8 mouse cellular contexts compared by ENCODE assay signal in genomic region chr10:94072261-94072915, GRCm38 (mm10). TPM values are rescaled to one million over a fixed set of nuclear protein-coding genes. Genes with fewer than 3 reads are reported as not detected.
DNase-seq lines count a peak whose midpoint lies in the region; ATAC-seq and TF ChIP-seq lines count a peak whose summit lies in the region.

No protein-coding gene starts in this region.

- ATAC-seq in embryonic facial prominence, embryonic 11.5 days (replicated peaks; ENCODE audit: insufficient number of reproducible peaks, low FRiP score, low TSS enrichment, low read depth): 0 out of 2 replicates have a peak, but pooled peaks have one; percentile 44
- ATAC-seq in limb, embryonic 14.5 days (ENCODE audit: low FRiP score, low read depth): peak; percentile 44; the same call in 1 of the 2 replicates

- H3K27me3 ChIP-seq in embryonic facial prominence, embryonic 11.5 days (ENCODE audit: control insufficient read depth, insufficient read depth, low read length): no peaks in the 10 kb centered on the region
- H3K27me3 ChIP-seq in limb, embryonic 14.5 days (ENCODE audit: control insufficient read depth, insufficient read depth, low read length): no peaks in the 10 kb centered on the region

- no peak overlapping the region for H3K4me3 ChIP-seq in embryonic facial prominence, embryonic 11.5 days (ENCODE audit: low read depth, low read length)
- no peak overlapping the region for H3K4me3 ChIP-seq in limb, embryonic 14.5 days (replicated peaks; ENCODE audit: low read length)

- H3K4me1 ChIP-seq in embryonic facial prominence, embryonic 11.5 days (ENCODE audit: control insufficient read depth, insufficient read depth, low read length): peaks cover 2% of the 10 kb centered on the region; the same call in 1 of the 2 replicates
- peaks cover 18% of the 10 kb centered on the region for H3K4me1 ChIP-seq in limb, embryonic 14.5 days (ENCODE audit: control insufficient read depth, insufficient read depth, low read length)

- TF ChIP-seq POLR2A in limb, embryonic 14.5 days (IDR thresholded peaks at IDR 0.05; ENCODE audit: borderline replicate concordance, extremely low read depth, insufficient read depth, insufficient read length): no peak

- no peak overlapping the region for H3K4me2 ChIP-seq in embryonic facial prominence, embryonic 11.5 days (ENCODE audit: low read depth, low read length)
- no peak overlapping the region for H3K4me2 ChIP-seq in limb, embryonic 14.5 days (replicated peaks; ENCODE audit: low read depth, low read length, severe bottlenecking)

- WGBS in embryonic facial prominence, embryonic 11.5 days: 47% methylated on average over 10 of the region's 10 CpGs
- 29% methylated on average over 10 of the region's 10 CpGs for WGBS in limb, embryonic 14.5 days

- no peaks in the 10 kb centered on the region for H3K9me3 ChIP-seq in embryonic facial prominence, embryonic 11.5 days (replicated peaks; ENCODE audit: control insufficient read depth, low read length)
- no peaks in the 10 kb centered on the region for H3K9me3 ChIP-seq in limb, embryonic 14.5 days (ENCODE audit: control insufficient read depth, low read length)

- DNase-seq in urinary bladder, postnatal 14 days (ENCODE audit: low spot score): peak; percentile 49
- DNase-seq in urinary bladder, adult 2 months (ENCODE audit: low spot score): no peak
- peak; percentile 62 for DNase-seq in embryonic facial prominence, embryonic 11.5 days (ENCODE audit: low spot score)
- peak; percentile 20 for DNase-seq in heart, postnatal 25 days (ENCODE audit: low spot score)
- peak; percentile 62 for DNase-seq in limb, embryonic 14.5 days (ENCODE audit: low spot score)
- DNase-seq in ovary, postnatal 14 days (ENCODE audit: low spot score): peak; percentile 37
- DNase-seq in left cerebral cortex, adult 11 months (ENCODE audit: low spot score): no peak
- DNase-seq in layer of hippocampus, adult 8-10 months (ENCODE audit: low spot score in 2 of 2): no peak

- H3K27ac ChIP-seq in embryonic facial prominence, embryonic 11.5 days (replicated peaks; ENCODE audit: low read depth, low read length): peak overlapping the region; percentile 16; the same call in 1 of the 2 replicates
- no peak overlapping the region; the same call in none of the 2 replicates for H3K27ac ChIP-seq in limb, embryonic 14.5 days (replicated peaks; ENCODE audit: low read depth, low read length)

- intact Hi-C loops in heart, postnatal 25 days (cut with DNase I): no loop called here

- H3K36me3 ChIP-seq in embryonic facial prominence, embryonic 11.5 days (replicated peaks; ENCODE audit: control insufficient read depth, insufficient read depth, low read depth, low read length): no peaks in the 10 kb centered on the region; the same call in 1 of the 2 replicates
- H3K36me3 ChIP-seq in limb, embryonic 14.5 days (ENCODE audit: control insufficient read depth, insufficient read depth, low read length): no peaks in the 10 kb centered on the region

- no peak overlapping the region for H3K9ac ChIP-seq in embryonic facial prominence, embryonic 11.5 days (replicated peaks; ENCODE audit: low read length)
- no peak overlapping the region for H3K9ac ChIP-seq in limb, embryonic 14.5 days (ENCODE audit: low read depth, low read length, severe bottlenecking)

RNA-seq across cellular contexts. Expression of gene Fgd6, which starts 36.6 kb away (rescaled TPM):
- polyA plus RNA-seq in urinary bladder, adult 2 months (2012; rRNA removed): 1.9 and 2.7 TPM in 2 replicates
- polyA plus RNA-seq in embryonic facial prominence, embryonic 11.5 days (2014; fragmentation: Nextera tagmentation; extraction: Ambion mirVana): 4.4 TPM in 2 replicates
- 1 to 10 TPM; 5.6 to 6.3 TPM for total RNA-seq in heart, postnatal 25 days (2021)
- 5.5 and 5.9 TPM in 2 replicates for polyA plus RNA-seq in limb, embryonic 14.5 days (2012; rRNA removed)
- 3.2 TPM in 2 replicates for polyA plus RNA-seq in limb, embryonic 14.5 days (2014; fragmentation: Nextera tagmentation; extraction: Ambion mirVana)
- total RNA-seq in layer of hippocampus, adult 8-10 months (2022): 10 to 100 TPM in 2 of 4 experiments, 1 to 10 TPM in 2; 7.7 to 12.2 (median 10.2) TPM

RNA-seq across cellular contexts. Expression of gene Vezt, which starts 36.8 kb away (rescaled TPM):
- 16.5 and 19.1 TPM in 2 replicates for polyA plus RNA-seq in urinary bladder, adult 2 months (2012; rRNA removed)
- polyA plus RNA-seq in embryonic facial prominence, embryonic 11.5 days (2014; fragmentation: Nextera tagmentation; extraction: Ambion mirVana): 32.9 and 39.0 TPM in 2 replicates
- 10 to 100 TPM; 38.1 to 40.4 TPM for total RNA-seq in heart, postnatal 25 days (2021)
- 23.8 and 24.5 TPM in 2 replicates for polyA plus RNA-seq in limb, embryonic 14.5 days (2012; rRNA removed)
- 27.7 and 28.1 TPM in 2 replicates for polyA plus RNA-seq in limb, embryonic 14.5 days (2014; fragmentation: Nextera tagmentation; extraction: Ambion mirVana)
- total RNA-seq in layer of hippocampus, adult 8-10 months (2022): 10 to 100 TPM; 58.6 to 84.9 (median 69.7) TPM

Comparison
In these comparisons a context has a peak if more than half of its experiments do, and no peak if none do; other contexts are left out.
1. DNase-seq: peak in urinary bladder, postnatal 14 days (single experiment), embryonic facial prominence, embryonic 11.5 days (single experiment), heart, postnatal 25 days (single experiment), limb, embryonic 14.5 days (single experiment) and ovary, postnatal 14 days (single experiment); none in urinary bladder, adult 2 months (single experiment), left cerebral cortex, adult 11 months (single experiment) and layer of hippocampus, adult 8-10 months (0 of 2).